Mouse (Mus musculus) kidney, embryonic 16.5 days (tissue): ENCODE data around the gene Herc6. TPM values are rescaled to one million over a fixed set of nuclear protein-coding genes. Genes with fewer than 3 reads are reported as not detected.

Experiments used
- ATAC-seq: fragments of 200-750 bp; cut with Nextera tagmentation; 2 replicates; pipeline ENCODE4 v1.8.0; 2017; ENCODE audit warnings: moderate TSS enrichment; ENCODE audit not compliant: low FRiP score, low TSS enrichment
- H3K27ac ChIP-seq: fragments of 300-500 bp; sonication (generic); 2 replicates; pipeline ENCODE4 v1.5.1; 2014; ENCODE audit warnings: low read length
- H3K27me3 ChIP-seq: fragments of 300-500 bp; sonication (generic); 2 replicates; pipeline ENCODE4 v1.6.1; 2014; ENCODE audit warnings: low read length, control low read depth, mixed read lengths; ENCODE audit not compliant: insufficient read depth
- H3K36me3 ChIP-seq: fragments of 300-500 bp; sonication (generic); 2 replicates; pipeline ENCODE4 v1.6.1; 2014; ENCODE audit warnings: low read length, control low read depth, mixed read lengths; ENCODE audit not compliant: insufficient read depth
- H3K4me1 ChIP-seq: fragments of 300-500 bp; sonication (generic); 2 replicates; pipeline ENCODE4 v1.6.1; 2014; ENCODE audit warnings: low read length, control low read depth, mixed read lengths; ENCODE audit not compliant: insufficient read depth
- H3K4me2 ChIP-seq: fragments of 300-500 bp; sonication (generic); replicated peaks from 2 replicates; pipeline ENCODE4 v1.6.1; 2014; ENCODE audit warnings: low read depth, low read length
- H3K4me3 ChIP-seq: fragments of 300-500 bp; sonication (generic); 2 replicates; pipeline ENCODE4 v1.5.1; 2014; ENCODE audit warnings: mild to moderate bottlenecking, low read length
- H3K9ac ChIP-seq: fragments of 300-500 bp; sonication (generic); replicated peaks from 2 replicates; pipeline ENCODE4 v1.6.1; 2014; ENCODE audit warnings: low read length
- H3K9me3 ChIP-seq: fragments of 300-500 bp; sonication (generic); 2 replicates; pipeline ENCODE4 v1.6.1; 2016; ENCODE audit warnings: low read length, control low read depth
- WGBS: fragments of 180-500 bp; shearing (Covaris S2); extraction: QIAGEN DNeasy Blood & Tissue Kit; methylation state at CpG from one replicate; pipeline ENCODE4 v1.1.7; 2014; 5-methylcytosine and 5-hydroxymethylcytosine counted together
- polyA plus RNA-seq: library from polyadenylated mRNA; unstranded; fragments of >200 nt; fragmentation: Nextera tagmentation; extraction: Ambion mirVana; gene quantifications from 2 replicates; pipeline ENCODE4 v1.2.1, GENCODE M21; 2015

Gene Herc6
- polyA plus RNA-seq, 1 experiment from 2014 or later, result 4.3 TPM

DNA sequence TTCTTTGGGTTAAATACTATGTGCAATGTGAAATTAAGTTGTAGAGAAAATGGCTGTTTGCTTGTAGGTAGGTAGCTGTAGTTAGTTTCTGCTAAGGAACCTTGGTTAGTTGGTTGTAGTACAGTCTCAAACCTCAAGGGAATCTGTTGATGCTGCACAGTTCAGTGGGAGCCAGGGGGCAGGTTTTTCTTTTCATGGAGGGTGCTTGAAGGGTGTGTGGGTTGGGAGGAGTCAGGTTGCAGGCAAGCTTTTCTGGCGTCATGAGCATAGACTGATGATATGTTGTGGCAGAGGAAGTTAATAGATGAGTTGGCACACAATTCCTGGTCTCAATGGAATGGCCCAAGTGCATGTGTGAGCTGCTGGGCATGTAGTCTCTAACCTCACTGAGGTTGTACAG lies 130.9 kb downstream of the Herc6 start:
- Histone ChIP-seq H3K9me3 (no peaks in the 10 kb centered on the region), H3K4me1 (no peaks in the 10 kb centered on the region), H3K36me3 (peaks cover 4% of the 10 kb centered on the region; the same call in 1 of the 2 replicates), H3K27me3 (no peaks in the 10 kb centered on the region), H3K4me3 (no peak overlapping the region), H3K4me2 (no peak overlapping the region), H3K27ac (no peak overlapping the region), H3K9ac (no peak overlapping the region)
- peak; percentile 42; the same call in 1 of the 2 replicates for ATAC-seq
- WGBS, result 6% methylated on average over 1 of the region's 1 CpGs

Other genes starting within 250 kb of the Herc6 start
- gene Vmn1r17, start 217.3 kb upstream of the Herc6 start, polyA plus RNA-seq, result not detected in 2 replicates
- gene Vmn1r18, start 185.2 kb upstream of the Herc6 start, polyA plus RNA-seq, result not detected in 2 replicates
- not detected in 2 replicates for gene Vmn1r19, start 177.2 kb upstream of the Herc6 start, polyA plus RNA-seq
- gene Vmn1r20, start 152.1 kb upstream of the Herc6 start, polyA plus RNA-seq, result not detected in 2 replicates
- gene Ppm1k, start 45.5 kb upstream of the Herc6 start, polyA plus RNA-seq, result 3.8 and 5.4 TPM in 2 replicates
- gene Pyurf, start 111.1 kb downstream of the Herc6 start, polyA plus RNA-seq, result 25.3 and 26.4 TPM in 2 replicates
- 33.1 and 34.5 TPM in 2 replicates for gene Lancl2, start 121.5 kb downstream of the Herc6 start, polyA plus RNA-seq
- gene Vopp1, start 244.2 kb downstream of the Herc6 start, polyA plus RNA-seq, result 45.6 and 45.7 TPM in 2 replicates